Mouse (Mus musculus) forebrain, embryonic 11.5 days (tissue): ENCODE measurements around the gene Thra. TPM values are rescaled to one million over a fixed set of nuclear protein-coding genes. Genes with fewer than 3 reads are reported as not detected.

ENCODE experiments used
- polyA plus RNA-seq: library from polyadenylated mRNA; unstranded; fragments of >200 nt; fragmentation: Nextera tagmentation; extraction: Ambion mirVana; gene quantifications from 2 replicates; pipeline ENCODE4 v1.2.1, GENCODE M21; 2014

Thra gene
- polyA plus RNA-seq, 1 experiment from 2014 or later, result 35.9 TPM

Other genes starting within 250 kb of the Thra start
- gene Ikzf3, start 194.6 kb upstream of the Thra start, polyA plus RNA-seq, result 0.08 TPM in 1 of 2 replicates, not detected in the other
- gene Zpbp2, start 189.5 kb upstream of the Thra start, polyA plus RNA-seq, result 0.21 TPM in 2 replicates
- gene Ormdl3, start 153.3 kb upstream of the Thra start, polyA plus RNA-seq, result 8.6 and 11.2 TPM in 2 replicates
- gene Lrrc3c, start 142.3 kb upstream of the Thra start, polyA plus RNA-seq, result not detected in 2 replicates
- 0.96 and 1.5 TPM in 2 replicates for gene Gm12355, start 115.0 kb upstream of the Thra start, polyA plus RNA-seq
- not detected in 2 replicates for gene Gsdma3, start 114.3 kb upstream of the Thra start, polyA plus RNA-seq
- not detected in 2 replicates for gene Gsdma2, start 93.9 kb upstream of the Thra start, polyA plus RNA-seq
- gene Gsdma, start 76.3 kb upstream of the Thra start, polyA plus RNA-seq, result not detected in 2 replicates
- gene Psmd3, start 58.1 kb upstream of the Thra start, polyA plus RNA-seq, result 208 and 220 TPM in 2 replicates
- not detected in 2 replicates for gene Csf3, start 39.4 kb upstream of the Thra start, polyA plus RNA-seq
- 75.9 and 76.6 TPM in 2 replicates for gene Med24, start 11.2 kb upstream of the Thra start, polyA plus RNA-seq
- 1.0 and 1.6 TPM in 2 replicates for gene Nr1d1, start 34.7 kb downstream of the Thra start, polyA plus RNA-seq
- 24.0 and 28.4 TPM in 2 replicates for gene Msl1, start 54.9 kb downstream of the Thra start, polyA plus RNA-seq
- gene Casc3, start 64.3 kb downstream of the Thra start, polyA plus RNA-seq, result 59.9 and 63.2 TPM in 2 replicates
- gene Rapgefl1, start 96.1 kb downstream of the Thra start, polyA plus RNA-seq, result 2.0 and 2.5 TPM in 2 replicates
- 5.5 and 6.3 TPM in 2 replicates for gene Wipf2, start 123.0 kb downstream of the Thra start, polyA plus RNA-seq
- gene Cdc6, start 167.2 kb downstream of the Thra start, polyA plus RNA-seq, result 52.8 and 54.7 TPM in 2 replicates
- 23.3 and 25.2 TPM in 2 replicates for gene Rara, start 187.2 kb downstream of the Thra start, polyA plus RNA-seq
- 0.23 TPM in 1 of 2 replicates, not detected in the other for gene Gjd3, start 242.4 kb downstream of the Thra start, polyA plus RNA-seq